Mouse (Mus musculus) hindbrain, embryonic 11.5 days (tissue): ENCODE data around the gene Ccnq. TPM values are rescaled to one million over a fixed set of nuclear protein-coding genes. Genes with fewer than 3 reads are reported as not detected.
A peak's percentile ranks its signal among the peaks of the same experiment; 100 is the strongest.

ENCODE experiments used
- ATAC-seq: fragments of 200-750 bp; cut with Nextera tagmentation; 2 replicates; pipeline ENCODE4 v1.8.0; 2017; ENCODE audit warnings: mild to moderate bottlenecking, moderate TSS enrichment, moderate library complexity; ENCODE audit not compliant: low FRiP score
- DNase-seq: peaks from one replicate; pipeline ENCODE4 v3.0.0-alpha.2; 2015; ENCODE audit warnings: low spot score
- H3K27ac ChIP-seq: fragments of 300-500 bp; sonication (generic); 2 replicates; pipeline ENCODE4 v1.5.1; 2014; ENCODE audit warnings: mild to moderate bottlenecking, low read depth, low read length
- H3K27me3 ChIP-seq: fragments of 300-500 bp; sonication (generic); 2 replicates; pipeline ENCODE4 v1.6.1; 2014; ENCODE audit warnings: mild to moderate bottlenecking, low read length, moderate library complexity, mixed read lengths; ENCODE audit not compliant: control insufficient read depth, insufficient read depth
- H3K36me3 ChIP-seq: fragments of 300-500 bp; sonication (generic); 2 replicates; pipeline ENCODE4 v1.6.1; 2014; ENCODE audit warnings: mild to moderate bottlenecking, low read length, moderate library complexity, mixed read lengths; ENCODE audit not compliant: control insufficient read depth, insufficient read depth
- H3K4me1 ChIP-seq: fragments of 300-500 bp; sonication (generic); replicated peaks from 2 replicates; pipeline ENCODE4 v1.6.1; 2014; ENCODE audit warnings: low read length, mixed read lengths; ENCODE audit not compliant: control insufficient read depth, insufficient read depth
- H3K4me2 ChIP-seq: fragments of 300-500 bp; sonication (generic); replicated peaks from 2 replicates; pipeline ENCODE4 v1.6.1; 2014; ENCODE audit warnings: mild to moderate bottlenecking, low read depth, low read length
- H3K4me3 ChIP-seq: fragments of 300-500 bp; sonication (generic); 2 replicates; pipeline ENCODE4 v1.5.1; 2014; ENCODE audit warnings: low read depth, low read length
- H3K9ac ChIP-seq: fragments of 300-500 bp; sonication (generic); 2 replicates; pipeline ENCODE4 v1.6.1; 2014; ENCODE audit warnings: low read depth, low read length
- H3K9me3 ChIP-seq: fragments of 300-500 bp; sonication (generic); 2 replicates; pipeline ENCODE4 v1.6.1; 2016; ENCODE audit warnings: low read length; ENCODE audit not compliant: control insufficient read depth
- WGBS: fragments of 180-500 bp; shearing (Covaris S2); extraction: QIAGEN DNeasy Blood & Tissue Kit; methylation state at CpG from one replicate; pipeline ENCODE4 v1.1.7; 2014; 5-methylcytosine and 5-hydroxymethylcytosine counted together
- polyA plus RNA-seq: library from polyadenylated mRNA; unstranded; fragments of >200 nt; fragmentation: Nextera tagmentation; extraction: Ambion mirVana; gene quantifications from 2 replicates; pipeline ENCODE4 v1.2.1, GENCODE M21; 2014

The Ccnq gene
- polyA plus RNA-seq, 1 experiment from 2014 or later: 33.2 TPM

DNA sequence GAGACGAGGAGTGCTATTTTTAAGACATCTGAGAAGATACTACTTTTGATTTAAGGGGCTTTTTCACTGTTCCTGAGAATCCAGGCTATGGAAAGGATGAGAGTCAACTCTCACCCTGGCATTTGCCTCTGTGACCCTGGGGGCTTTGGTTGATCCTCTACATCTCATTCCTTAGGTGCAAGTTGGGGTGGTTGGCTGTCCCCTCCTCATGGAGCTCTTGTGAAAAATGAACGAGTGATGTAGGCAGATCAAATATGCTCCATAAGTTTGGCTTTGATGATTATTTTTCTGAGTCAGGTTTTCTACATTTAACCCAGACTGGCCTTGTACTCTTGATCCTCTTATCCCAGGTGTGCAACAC is 294 bp upstream of the Ccnq start:
- Histone ChIP-seq H3K9ac (no peak overlapping the region), H3K27ac (no peak overlapping the region), H3K36me3 (no peaks in the 10 kb centered on the region), H3K4me3 (peak overlapping the region; percentile 64), H3K4me1 (0 out of 2 replicates have a peak, but pooled peaks cover 3% of the 10 kb centered on the region), H3K4me2 (peak overlapping the region; percentile 76), H3K27me3 (no peaks in the 10 kb centered on the region), H3K9me3 (no peaks in the 10 kb centered on the region)
- 18% methylated on average over 2 of the region's 2 CpGs for WGBS
- no peak for DNase-seq
- 0 out of 2 replicates have a peak, but pooled peaks have one; percentile 22 for ATAC-seq

DNA sequence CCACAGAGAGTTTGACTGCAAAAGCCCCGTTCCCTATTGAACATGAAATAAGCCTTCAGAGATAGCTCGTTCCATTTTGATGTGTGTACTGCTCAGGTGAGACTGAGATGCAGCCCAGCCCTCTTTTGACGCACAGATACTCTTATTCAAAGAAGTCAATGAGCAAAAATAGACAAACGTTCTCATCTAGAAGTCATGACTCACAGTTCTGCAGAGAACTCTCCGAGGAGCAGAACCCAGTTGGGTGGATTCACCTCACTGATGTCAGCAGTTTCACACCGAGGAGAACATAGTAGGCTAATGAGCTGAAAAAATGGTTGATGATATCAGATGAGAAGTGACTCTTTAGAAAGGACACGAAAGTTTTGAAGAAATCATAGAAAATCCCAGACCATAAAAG is 5.3 kb downstream of the Ccnq start:
- H3K4me1 ChIP-seq: peaks cover 3% of the 10 kb centered on the region; the same call in 1 of the 2 replicates
- DNase-seq (no peak), ATAC-seq (no peak)
- no peak overlapping the region for H3K4me2 ChIP-seq
- H3K27me3 ChIP-seq: no peaks in the 10 kb centered on the region
- 91% methylated on average over 7 of the region's 7 CpGs for WGBS
- no peaks in the 10 kb centered on the region for H3K36me3 ChIP-seq
- H3K27ac ChIP-seq: no peak overlapping the region
- no peak overlapping the region for H3K9ac ChIP-seq
- H3K4me3 ChIP-seq: no peak overlapping the region
- H3K9me3 ChIP-seq: no peaks in the 10 kb centered on the region

DNA sequence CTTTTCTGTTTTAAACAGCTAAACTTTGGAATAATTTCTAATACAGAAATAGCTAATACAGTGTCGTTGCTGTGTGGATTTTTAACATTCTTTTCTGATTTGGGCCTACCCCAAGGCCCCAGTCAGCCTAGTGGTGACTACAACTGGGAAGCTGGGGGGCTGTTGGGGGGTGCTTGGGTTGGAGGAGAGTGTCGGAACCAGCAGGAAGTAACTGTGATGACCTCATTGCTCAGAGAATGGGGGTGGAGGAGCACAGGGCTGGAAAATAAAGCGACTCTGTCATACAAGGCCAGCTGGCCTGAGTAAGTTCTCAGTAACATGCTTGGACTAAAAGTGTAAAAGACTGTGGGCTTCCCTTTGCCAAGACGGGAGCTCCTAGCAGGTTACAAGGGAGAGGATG is 6.1 kb downstream of the Ccnq start:
- DNase-seq: no peak
- Histone ChIP-seq H3K4me2 (no peak overlapping the region), H3K9me3 (no peaks in the 10 kb centered on the region), H3K36me3 (no peaks in the 10 kb centered on the region), H3K4me3 (no peak overlapping the region), H3K9ac (no peak overlapping the region), H3K27ac (no peak overlapping the region), H3K4me1 (no peaks in the 10 kb centered on the region; the same call in 1 of the 2 replicates), H3K27me3 (no peaks in the 10 kb centered on the region; the same call in 1 of the 2 replicates)
- no peak for ATAC-seq
- 69% methylated on average over 4 of the region's 4 CpGs for WGBS

DNA sequence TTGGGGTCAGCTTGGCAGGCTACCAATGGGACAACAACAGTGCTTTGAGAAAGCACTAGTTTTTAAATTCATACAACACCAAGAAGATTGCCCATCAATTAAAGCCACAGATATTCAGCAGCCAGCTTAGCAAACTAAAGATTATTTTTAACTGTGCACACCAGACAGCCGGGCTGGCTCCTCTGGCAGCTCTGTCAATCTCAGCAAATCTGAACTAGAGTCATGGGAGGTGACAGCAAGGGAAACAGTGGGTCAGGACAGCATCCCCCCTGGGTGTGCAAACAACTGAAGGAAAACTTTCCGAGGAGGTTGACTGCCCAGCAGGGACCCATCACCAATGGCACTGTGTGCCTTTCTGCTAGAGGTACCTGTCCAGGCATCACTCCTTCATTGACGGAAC is 9.1 kb downstream of the Ccnq start:
- Histone ChIP-seq H3K27ac (no peak overlapping the region), H3K9me3 (no peaks in the 10 kb centered on the region), H3K27me3 (no peaks in the 10 kb centered on the region; the same call in 1 of the 2 replicates), H3K36me3 (no peaks in the 10 kb centered on the region), H3K4me2 (no peak overlapping the region), H3K9ac (no peak overlapping the region), H3K4me1 (no peaks in the 10 kb centered on the region; the same call in 1 of the 2 replicates), H3K4me3 (no peak overlapping the region)
- DNase-seq: no peak
- WGBS: 69% methylated on average over 3 of the region's 3 CpGs
- no peak for ATAC-seq

DNA sequence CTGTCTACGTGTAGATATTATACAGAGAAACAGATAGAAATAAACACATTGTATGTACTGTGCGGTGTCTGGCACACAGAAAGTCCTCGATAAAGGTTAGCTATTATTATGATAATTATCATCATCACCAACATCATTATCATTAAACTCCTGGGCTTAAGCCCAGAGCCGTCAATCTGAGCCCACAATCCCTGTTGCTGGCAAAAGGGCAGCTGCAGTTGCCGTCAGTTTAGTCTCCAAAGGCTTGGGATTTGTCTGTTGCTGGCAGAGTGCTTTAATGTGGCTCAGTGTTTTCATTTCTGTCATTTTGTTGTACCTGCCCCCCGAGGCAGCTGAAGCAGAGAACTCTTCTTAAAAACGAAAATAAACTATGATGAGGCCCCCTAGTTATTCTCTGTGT is 9.6 kb downstream of the Ccnq start:
- H3K4me2 ChIP-seq: no peak overlapping the region
- H3K9me3 ChIP-seq: no peaks in the 10 kb centered on the region
- ATAC-seq: no peak
- no peaks in the 10 kb centered on the region; the same call in 1 of the 2 replicates for H3K27me3 ChIP-seq
- WGBS: 73% methylated on average over 7 of the region's 7 CpGs
- H3K36me3 ChIP-seq: no peaks in the 10 kb centered on the region
- H3K4me1 ChIP-seq: no peaks in the 10 kb centered on the region; the same call in 1 of the 2 replicates
- H3K4me3 ChIP-seq: no peak overlapping the region
- DNase-seq: no peak
- no peak overlapping the region for H3K9ac ChIP-seq
- no peak overlapping the region for H3K27ac ChIP-seq

DNA sequence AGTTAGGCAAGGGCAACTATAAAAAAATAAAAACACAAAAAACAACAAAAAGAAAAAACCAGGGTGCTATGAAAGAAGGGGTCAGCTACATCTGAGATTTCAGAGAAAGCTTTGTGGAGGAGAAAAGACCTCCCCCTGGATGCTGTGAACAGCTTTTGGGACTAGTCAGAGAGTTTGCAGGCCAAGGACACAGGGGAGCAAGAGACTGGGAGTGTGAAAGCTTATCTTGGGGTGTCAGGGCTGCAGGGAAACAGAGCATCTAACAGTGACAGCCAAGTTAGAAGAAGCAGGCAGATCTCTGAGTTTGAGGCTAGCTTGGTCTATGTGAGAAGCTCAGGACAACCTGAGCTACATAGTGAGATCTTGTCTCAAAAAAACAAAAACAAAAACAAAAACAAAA is 12.2 kb downstream of the Ccnq start:
- Histone ChIP-seq H3K4me2 (no peak overlapping the region), H3K27me3 (no peaks in the 10 kb centered on the region; the same call in 1 of the 2 replicates), H3K9me3 (no peaks in the 10 kb centered on the region)

DNA sequence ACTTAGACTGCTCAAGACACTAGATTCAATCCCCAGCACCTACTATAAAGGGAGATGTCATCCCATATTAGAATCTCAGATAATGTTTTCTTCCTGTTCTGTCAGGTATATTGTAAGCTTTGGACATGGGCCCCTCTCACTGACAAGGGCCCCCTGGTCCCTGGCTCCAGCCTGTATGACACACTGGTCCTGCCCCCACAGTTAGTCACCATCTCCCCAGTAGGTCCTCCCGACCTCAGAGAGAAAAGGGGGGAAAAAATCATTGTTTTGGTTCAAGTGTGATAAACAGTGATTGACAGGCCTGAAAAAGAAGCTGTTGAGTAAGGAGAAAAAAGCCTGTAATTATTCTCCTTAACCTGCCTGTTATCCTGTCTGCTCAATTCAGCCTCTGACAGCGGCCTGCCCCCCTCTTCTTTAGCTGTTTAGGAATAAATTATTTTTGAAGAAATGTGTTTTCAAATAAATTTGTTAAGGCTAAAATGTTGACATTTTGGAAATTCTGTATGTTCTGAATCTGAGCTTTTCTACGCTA is 14.6 kb downstream of the Ccnq start:
- no peaks in the 10 kb centered on the region for H3K36me3 ChIP-seq
- WGBS: 40% methylated on average over 3 of the region's 3 CpGs
- H3K4me3 ChIP-seq: no peak overlapping the region
- no peak overlapping the region for H3K9ac ChIP-seq
- H3K27ac ChIP-seq: no peak overlapping the region
- no peaks in the 10 kb centered on the region for H3K4me1 ChIP-seq
- ATAC-seq: no peak
- H3K4me2 ChIP-seq: no peak overlapping the region
- H3K9me3 ChIP-seq: no peaks in the 10 kb centered on the region
- DNase-seq: no peak
- no peaks in the 10 kb centered on the region; the same call in 1 of the 2 replicates for H3K27me3 ChIP-seq

More for the DNA sequence above, 12.2 kb downstream of the Ccnq start:
- ATAC-seq: no peak
- no peak overlapping the region for H3K27ac ChIP-seq
- H3K36me3 ChIP-seq: no peaks in the 10 kb centered on the region
- H3K9ac ChIP-seq: no peak overlapping the region
- H3K4me1 ChIP-seq: no peaks in the 10 kb centered on the region
- H3K4me3 ChIP-seq: no peak overlapping the region
- no peak for DNase-seq

DNA sequence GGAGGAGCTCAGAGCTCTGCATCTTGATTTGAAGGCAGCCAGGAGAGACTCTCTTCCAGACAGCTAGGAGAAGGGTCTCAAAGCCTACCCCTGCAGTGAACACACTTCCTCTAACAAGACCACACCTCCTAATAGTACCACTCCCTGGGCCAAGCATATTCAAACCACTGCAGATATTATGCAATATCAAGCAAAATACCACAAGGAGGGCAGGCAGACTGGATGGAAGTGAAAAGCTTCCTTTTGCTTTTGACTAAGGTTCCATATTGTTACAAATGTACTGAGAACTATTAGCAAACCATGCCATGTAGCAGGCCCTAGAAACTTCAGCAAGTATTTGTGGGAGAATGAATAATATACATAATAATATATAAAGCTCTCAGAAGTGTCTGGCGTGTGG is 16.4 kb downstream of the Ccnq start:
- DNase-seq (no peak), ATAC-seq (no peak)
- no peaks in the 10 kb centered on the region for H3K27me3 ChIP-seq
- no peaks in the 10 kb centered on the region for H3K4me1 ChIP-seq
- H3K9ac ChIP-seq: no peak overlapping the region
- H3K4me3 ChIP-seq: no peak overlapping the region
- no peaks in the 10 kb centered on the region for H3K36me3 ChIP-seq
- no peak overlapping the region for H3K27ac ChIP-seq
- no peaks in the 10 kb centered on the region for H3K9me3 ChIP-seq
- H3K4me2 ChIP-seq: no peak overlapping the region
- 89% methylated on average over 1 of the region's 1 CpGs for WGBS

DNA sequence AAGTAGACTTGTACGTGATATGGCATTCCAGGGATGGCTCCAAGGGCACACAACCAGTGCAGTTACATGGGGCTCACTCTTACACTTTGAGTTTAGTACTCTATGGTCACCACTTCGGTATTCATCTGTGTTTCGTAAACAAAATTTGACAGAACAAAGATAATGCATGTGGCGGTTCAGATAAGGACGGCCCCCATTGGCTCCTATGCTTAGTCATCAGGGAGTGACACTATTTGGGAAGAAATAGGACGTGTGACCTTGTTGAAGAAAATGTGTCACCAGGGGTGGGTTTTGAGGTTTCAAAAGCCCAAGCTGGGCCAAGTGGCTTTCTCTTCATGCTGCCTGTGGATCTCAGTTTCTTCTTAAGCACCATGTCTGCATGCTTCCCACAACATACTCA is 18.9 kb downstream of the Ccnq start:
- no peak overlapping the region for H3K4me3 ChIP-seq
- no peak for ATAC-seq
- H3K4me1 ChIP-seq: no peaks in the 10 kb centered on the region
- H3K9ac ChIP-seq: no peak overlapping the region
- H3K9me3 ChIP-seq: no peaks in the 10 kb centered on the region
- 91% methylated on average over 6 of the region's 6 CpGs for WGBS
- DNase-seq: no peak
- no peaks in the 10 kb centered on the region for H3K36me3 ChIP-seq
- H3K27ac ChIP-seq: no peak overlapping the region
- H3K27me3 ChIP-seq: no peaks in the 10 kb centered on the region
- H3K4me2 ChIP-seq: no peak overlapping the region
